Mouse (Mus musculus) cerebellum, adult 2 months (tissue): Measurements from ENCODE around the gene Slc7a5. TPM values are rescaled to one million over a fixed set of nuclear protein-coding genes. Genes with fewer than 3 reads are reported as not detected.

ENCODE experiments used
- DNase-seq, 2 experiments: peaks; one replicate each; pipeline ENCODE4 v3.0.0; 2021
- H3K27ac ChIP-seq: fragments of 200-500 bp; 2 replicates; pipeline ENCODE4 v1.5.1; 2012; ENCODE audit warnings: low read length, control low read depth, inconsistent platforms; ENCODE audit not compliant: insufficient read depth
- H3K27me3 ChIP-seq: fragments of 200-500 bp; 2 replicates; pipeline ENCODE4 v1.6.1; 2012; ENCODE audit warnings: inconsistent platforms, mild to moderate bottlenecking, low read length, moderate library complexity; ENCODE audit not compliant: control insufficient read depth, insufficient read depth
- H3K4me1 ChIP-seq: fragments of 200-500 bp; 2 replicates; pipeline ENCODE4 v1.6.1; 2011; ENCODE audit warnings: low read length; ENCODE audit not compliant: control insufficient read depth, insufficient read depth
- H3K4me3 ChIP-seq: fragments of 200-500 bp; replicated peaks from 2 replicates; pipeline ENCODE3; 2011; ENCODE audit warnings: mild to moderate bottlenecking, low read depth, low read length, control low read depth; ENCODE audit not compliant: insufficient read depth
- CTCF ChIP-seq: fragments of 200-500 bp; IDR thresholded peaks from 2 replicates; pipeline ENCODE4 v1.5.1; 2011; ENCODE audit warnings: low read depth, mild to moderate bottlenecking, control low read depth, low read length, moderate library complexity, borderline replicate concordance; ENCODE audit not compliant: insufficient read depth
- POLR2A ChIP-seq: fragments of 200-500 bp; IDR thresholded peaks from 2 replicates; pipeline ENCODE4 v1.6.1; 2011; ENCODE audit warnings: low read length, control low read depth, borderline replicate concordance; ENCODE audit not compliant: insufficient read depth
- WGBS: fragments of 180-500 bp; shearing (Covaris S2); methylation state at CpG from one replicate; pipeline ENCODE4 v1.1.7; 2018; 5-methylcytosine and 5-hydroxymethylcytosine counted together
- polyA plus RNA-seq: library from polyadenylated mRNA; depleted of rRNA; stranded (reverse); fragments of >200 nt; gene quantifications from 2 replicates; pipeline ENCODE4 v1.2.3, GENCODE M21; 2012

The Slc7a5 gene
- polyA plus RNA-seq, 1 experiment: 70.7 TPM

DNA sequence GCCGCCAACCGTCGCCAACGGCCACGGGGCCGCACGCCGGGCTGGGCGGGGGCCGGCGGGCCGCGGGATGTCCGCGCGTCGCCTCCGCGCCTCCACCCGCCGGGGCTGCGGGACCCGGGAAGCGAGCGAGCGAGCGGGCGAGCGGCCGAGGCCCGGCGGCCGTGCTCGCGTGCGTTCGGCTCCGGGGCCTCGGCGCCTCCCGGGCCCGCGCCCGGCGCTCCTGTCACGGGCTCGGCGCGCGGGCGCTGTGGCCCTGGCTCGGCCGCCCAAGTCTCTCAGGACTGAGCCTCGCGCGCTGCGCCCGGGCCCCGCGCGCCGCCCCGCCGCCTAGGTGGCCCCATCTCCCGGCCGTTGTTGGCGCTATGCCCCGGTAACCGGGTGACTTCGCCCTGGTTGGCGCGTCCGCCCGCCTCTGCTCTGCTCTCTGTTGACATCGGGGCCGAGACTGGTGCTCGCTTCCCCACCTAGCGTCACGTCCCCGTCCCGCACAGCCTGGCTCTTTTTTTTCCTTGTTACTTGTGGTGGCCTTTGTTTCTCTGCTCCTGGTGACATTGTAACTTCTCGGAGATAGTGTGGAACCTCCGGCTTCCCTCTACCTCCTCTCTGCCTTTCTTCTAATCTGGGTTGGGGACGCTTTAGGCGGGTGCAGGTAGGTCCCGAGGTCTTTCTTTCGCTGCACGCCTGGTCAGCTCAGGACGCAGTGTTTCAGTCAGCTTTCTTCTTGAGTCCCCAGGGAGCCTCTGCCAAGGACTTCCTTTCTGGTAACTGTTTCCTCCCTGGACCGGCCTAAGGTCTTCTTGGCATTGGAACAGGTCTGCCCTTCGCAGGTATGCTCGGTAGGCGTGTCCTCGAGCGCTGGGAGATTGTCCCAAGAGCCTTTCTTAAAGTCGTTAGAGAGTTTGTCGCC is 43.5 kb upstream of the Slc7a5 start:
- no peaks in the 10 kb centered on the region for H3K27me3 ChIP-seq
- H3K4me1 ChIP-seq: peaks cover 15% of the 10 kb centered on the region
- WGBS: under 1% methylated on average over 95 of the region's 97 CpGs
- TF ChIP-seq POLR2A (no peak), CTCF (no peak)
- peak overlapping the region; percentile 72 for H3K4me3 ChIP-seq
- DNase-seq: peak; percentile 75
- H3K27ac ChIP-seq: peak overlapping the region; percentile 6; the same call in 1 of the 2 replicates

DNA sequence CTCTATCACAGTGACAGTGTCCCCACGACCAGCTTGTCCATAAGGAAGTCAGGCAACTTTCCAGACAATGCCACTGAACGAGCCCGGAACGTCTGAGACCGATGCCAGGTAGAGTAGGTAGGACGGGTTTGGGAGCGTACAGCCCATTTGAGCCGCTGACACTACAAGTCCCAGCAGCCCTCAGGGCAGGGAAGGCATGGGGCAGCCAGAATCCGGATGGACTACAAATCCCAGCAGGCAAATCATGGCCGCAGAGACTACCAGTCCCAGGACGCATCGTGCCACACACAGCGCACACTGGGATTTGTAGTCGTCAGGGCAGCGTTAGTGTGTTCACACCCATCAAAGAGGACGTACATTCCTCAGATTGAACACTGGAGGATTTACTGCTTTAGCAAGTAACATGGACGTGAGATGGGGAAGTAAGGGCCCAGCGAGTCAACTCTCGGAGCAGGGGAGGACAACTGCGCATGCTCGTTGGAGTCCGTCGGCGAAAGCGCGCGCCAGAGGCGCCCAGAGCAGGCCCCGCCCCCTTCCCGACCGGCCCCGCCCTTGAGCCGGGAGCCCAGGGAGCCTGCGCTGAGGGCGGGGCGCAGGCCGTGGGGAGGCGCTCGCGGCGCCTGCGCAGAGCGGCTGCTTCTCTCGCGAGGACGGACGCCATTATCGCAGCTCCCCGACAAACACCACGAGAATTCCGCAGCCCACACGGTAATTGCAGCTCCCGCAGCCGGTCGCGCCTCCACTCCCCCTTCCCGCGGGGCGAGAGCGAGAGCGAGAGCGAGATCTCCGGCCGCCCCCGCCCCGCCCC is 42.7 kb upstream of the Slc7a5 start:
- DNase-seq: peak; percentile 99
- peaks cover 14% of the 10 kb centered on the region for H3K4me1 ChIP-seq
- under 1% methylated on average over 66 of the region's 66 CpGs for WGBS

GRCm38 (mm10) chr8:121949222-121949800 is 41.8 kb upstream of the Slc7a5 start, which contains the start of gene Banp:
Gene Banp (plus strand): TSS chr8:121949750.
- TF ChIP-seq CTCF (no peak), POLR2A (no peak)
- Histone ChIP-seq H3K4me1 (peaks cover 12% of the 10 kb centered on the region), H3K4me3 (peak within 1 kb of the TSS; percentile 74), H3K27ac (peak within 1 kb of the TSS; percentile 92), H3K27me3 (no peaks in the 10 kb centered on the region)
- DNase-seq: no peak
- 45% methylated on average over 6 of the region's 6 CpGs for WGBS

More for the DNA sequence above, 42.7 kb upstream of the Slc7a5 start:
- Histone ChIP-seq H3K27me3 (no peaks in the 10 kb centered on the region), H3K4me3 (peak overlapping the region; percentile 74), H3K27ac (peak overlapping the region; percentile 92)
- TF ChIP-seq POLR2A: peak; percentile 79
- TF ChIP-seq CTCF: no peak

DNA sequence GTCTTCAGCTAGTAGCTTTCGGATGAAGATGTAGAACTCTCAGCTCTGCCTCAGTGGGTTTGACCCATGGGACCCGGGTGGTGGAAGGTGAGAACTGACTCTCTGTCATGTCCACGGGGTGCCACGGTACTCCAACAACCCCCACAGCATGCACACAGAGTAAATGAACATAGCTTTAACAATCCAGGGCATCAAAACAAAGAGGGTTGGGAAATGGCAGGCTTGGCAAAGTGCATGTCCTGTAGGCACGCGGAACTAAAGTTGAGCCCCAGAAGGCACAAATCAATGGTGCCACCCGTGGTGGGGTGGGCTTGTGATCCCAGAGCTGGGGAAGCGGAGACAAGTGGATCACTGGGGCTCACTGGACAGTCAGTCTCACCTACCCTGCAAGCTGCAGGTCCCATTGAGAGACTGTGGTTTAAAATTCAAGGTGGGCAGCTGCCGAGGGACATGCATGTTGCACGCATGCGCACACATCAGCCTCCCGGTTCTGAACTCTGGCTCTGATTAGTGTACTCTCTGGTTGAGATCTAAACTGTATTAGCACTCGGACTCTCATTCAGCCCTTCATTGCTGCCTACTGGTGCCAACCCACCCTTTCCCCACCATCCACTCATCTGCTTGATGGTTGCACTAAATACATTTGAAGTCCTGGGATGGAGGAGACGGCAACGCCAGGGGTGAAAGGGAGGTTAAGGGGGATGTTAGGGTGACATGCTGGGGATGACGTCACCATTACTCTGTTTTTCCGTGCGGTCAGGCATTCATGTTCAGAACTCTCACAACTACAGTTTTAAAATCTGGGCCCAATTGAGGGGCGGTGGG is 41.0 kb upstream of the Slc7a5 start:
- DNase-seq: no peak
- Histone ChIP-seq H3K4me3 (no peak overlapping the region), H3K27ac (no peak overlapping the region), H3K4me1 (peaks cover 8% of the 10 kb centered on the region), H3K27me3 (no peaks in the 10 kb centered on the region)
- WGBS: 51% methylated on average over 19 of the region's 19 CpGs
- TF ChIP-seq POLR2A: no peak
- TF ChIP-seq CTCF: no peak

GRCm38 (mm10) chr8:121947753-121948141 is 40.3 kb upstream of the Slc7a5 start:
- Histone ChIP-seq H3K27me3 (no peaks in the 10 kb centered on the region), H3K27ac (no peak overlapping the region), H3K4me3 (peak overlapping the region; percentile 28), H3K4me1 (peaks cover 6% of the 10 kb centered on the region)
- TF ChIP-seq CTCF (no peak), POLR2A (no peak)
- 3% methylated on average over 18 of the region's 18 CpGs for WGBS
- peak; percentile 69 to 73 for DNase-seq

- TF ChIP-seq POLR2A (no peak), CTCF (no peak)
- H3K4me3 ChIP-seq: no peak overlapping the region
- WGBS: 34% methylated on average over 19 of the region's 19 CpGs
Measured at GRCm38 (mm10) chr8:121947047-121947752, 39.7 kb upstream of the Slc7a5 start.

GRCm38 (mm10) chr8:121946351-121946750 is 38.9 kb upstream of the Slc7a5 start:
- WGBS: 70% methylated on average over 7 of the region's 7 CpGs
- H3K4me3 ChIP-seq: no peak overlapping the region
- no peak for DNase-seq
- H3K27me3 ChIP-seq: no peaks in the 10 kb centered on the region
- no peak overlapping the region for H3K27ac ChIP-seq
- no peak for TF ChIP-seq CTCF
- TF ChIP-seq POLR2A: no peak
- H3K4me1 ChIP-seq: peaks cover 4% of the 10 kb centered on the region; the same call in 1 of the 2 replicates

More at GRCm38 (mm10) chr8:121947047-121947752, 39.7 kb upstream of the Slc7a5 start:
- H3K27ac ChIP-seq: no peak overlapping the region
- H3K4me1 ChIP-seq: peaks cover 4% of the 10 kb centered on the region; the same call in 1 of the 2 replicates
- DNase-seq: peak in 1 of 2 experiments; percentile 29
- H3K27me3 ChIP-seq: no peaks in the 10 kb centered on the region
